Mouse (Mus musculus) bone marrow macrophage, adult 2 months (primary cell): ENCODE results near the gene Ush2a. TPM values are rescaled to one million over a fixed set of nuclear protein-coding genes. Genes with fewer than 3 reads are reported as not detected.

Experiments used
- H3K27ac ChIP-seq: 2 replicates; pipeline ENCODE4 v1.5.1; 2012; ENCODE audit warnings: low read depth, low read length; ENCODE audit not compliant: insufficient read depth
- H3K4me1 ChIP-seq: 2 replicates; pipeline ENCODE4 v1.6.1; 2012; ENCODE audit warnings: low read length; ENCODE audit not compliant: control insufficient read depth, insufficient read depth
- H3K4me3 ChIP-seq: 2 replicates; pipeline ENCODE4 v1.5.1; 2012; ENCODE audit warnings: mild to moderate bottlenecking, low read length, moderate library complexity; ENCODE audit not compliant: insufficient read depth
- CTCF ChIP-seq: IDR thresholded peaks from 2 replicates; pipeline ENCODE4 v1.5.1; 2012; ENCODE audit warnings: low read depth, mild to moderate bottlenecking, low read length, moderate library complexity
- POLR2A ChIP-seq: IDR thresholded peaks from 2 replicates; pipeline ENCODE4 v1.6.1; 2012; ENCODE audit warnings: mild to moderate bottlenecking, low read depth, low read length, borderline replicate concordance
- polyA plus RNA-seq: library from polyadenylated mRNA; stranded (reverse); fragments of >200 nt; gene quantifications from 2 replicates; pipeline ENCODE4 v1.2.4, GENCODE M21; 2012; ENCODE audit not compliant: missing spikeins, insufficient read depth, insufficient read length

Ush2a gene
- polyA plus RNA-seq, 1 experiment = not detected

DNA sequence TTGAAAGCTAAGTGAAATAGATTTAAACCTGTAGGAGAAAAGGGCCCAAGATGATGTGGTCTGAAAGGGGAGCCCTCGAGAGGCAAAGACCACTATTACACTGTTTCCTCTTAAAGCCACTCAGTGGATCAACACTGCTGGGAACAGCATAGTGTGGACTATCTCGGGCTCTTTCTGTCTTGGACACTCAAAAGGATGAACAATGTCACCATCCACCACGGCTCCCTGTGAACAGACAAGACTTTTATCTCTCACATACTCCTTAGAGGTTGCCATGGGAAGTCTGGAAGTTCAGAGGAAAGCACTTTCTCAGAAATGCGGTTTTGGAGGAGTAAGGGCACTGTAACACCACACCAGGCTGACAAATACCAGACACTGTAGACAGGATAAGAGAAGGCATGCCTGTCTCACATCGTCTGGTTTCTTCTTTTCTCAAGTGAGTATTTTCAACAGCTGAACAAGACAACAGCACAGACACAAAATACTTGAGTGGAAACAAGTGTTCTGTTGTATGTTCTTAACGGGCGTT is 124.0 kb downstream of the Ush2a start:
- no peak overlapping the region for H3K4me3 ChIP-seq
- no peaks in the 10 kb centered on the region for H3K4me1 ChIP-seq
- no peak overlapping the region for H3K27ac ChIP-seq
- no peak for TF ChIP-seq CTCF
- no peak for TF ChIP-seq POLR2A

DNA sequence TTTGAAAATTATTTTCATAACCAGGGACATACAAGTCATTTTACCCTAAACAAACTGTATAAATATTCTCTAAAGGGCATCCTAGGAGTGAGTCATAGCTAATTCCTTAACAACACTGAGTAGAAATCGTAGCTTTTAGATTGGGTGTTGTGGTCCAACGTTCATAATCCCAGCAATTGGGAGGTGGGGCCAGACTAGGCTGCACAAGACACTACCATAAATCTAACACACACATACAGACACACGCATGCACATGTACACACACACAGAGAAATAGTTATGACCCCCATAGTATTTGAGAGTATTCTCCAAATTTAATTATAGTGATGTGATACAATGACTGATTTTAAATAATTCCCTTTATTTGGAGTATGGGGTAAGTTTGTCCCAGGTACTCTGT is 125.5 kb downstream of the Ush2a start:
- TF ChIP-seq POLR2A (no peak), CTCF (no peak)
- Histone ChIP-seq H3K4me1 (no peaks in the 10 kb centered on the region), H3K4me3 (no peak overlapping the region), H3K27ac (no peak overlapping the region)

- Histone ChIP-seq H3K4me3 (no peak overlapping the region), H3K27ac (no peak overlapping the region), H3K4me1 (no peaks in the 10 kb centered on the region)
- TF ChIP-seq POLR2A = no peak
- TF ChIP-seq CTCF = no peak
Measured at GRCm38 (mm10) chr1:188387820-188388471, 126.1 kb downstream of the Ush2a start.

- no peak overlapping the region for H3K4me3 ChIP-seq
- no peaks in the 10 kb centered on the region for H3K4me1 ChIP-seq
- no peak overlapping the region for H3K27ac ChIP-seq
Measured at GRCm38 (mm10) chr1:188390080-188390479, 128.3 kb downstream of the Ush2a start.

DNA sequence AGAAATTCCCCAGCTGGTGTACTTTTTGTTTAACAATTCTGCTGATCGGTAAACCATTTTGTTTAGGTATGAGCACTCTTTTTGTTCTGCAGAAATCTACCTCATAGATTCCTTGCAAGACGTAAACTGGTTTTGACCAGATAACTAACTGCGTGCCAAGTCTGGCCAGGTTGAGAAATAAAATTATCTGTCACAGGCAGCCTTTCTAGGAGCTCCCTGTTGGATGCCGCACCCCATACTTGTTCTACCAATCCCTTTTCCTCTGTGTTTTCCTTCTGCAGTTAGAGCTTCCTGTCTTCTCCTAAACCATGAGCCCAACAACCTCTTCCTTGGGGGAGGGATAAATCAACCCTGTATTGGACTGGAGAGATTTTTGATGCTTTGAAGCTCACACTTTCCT is 145.4 kb downstream of the Ush2a start:
- Histone ChIP-seq H3K4me3 (no peak overlapping the region), H3K4me1 (no peaks in the 10 kb centered on the region), H3K27ac (no peak overlapping the region)
- no peak for TF ChIP-seq POLR2A
- TF ChIP-seq CTCF = no peak

More at GRCm38 (mm10) chr1:188390080-188390479, 128.3 kb downstream of the Ush2a start:
- TF ChIP-seq CTCF (no peak), POLR2A (no peak)

DNA sequence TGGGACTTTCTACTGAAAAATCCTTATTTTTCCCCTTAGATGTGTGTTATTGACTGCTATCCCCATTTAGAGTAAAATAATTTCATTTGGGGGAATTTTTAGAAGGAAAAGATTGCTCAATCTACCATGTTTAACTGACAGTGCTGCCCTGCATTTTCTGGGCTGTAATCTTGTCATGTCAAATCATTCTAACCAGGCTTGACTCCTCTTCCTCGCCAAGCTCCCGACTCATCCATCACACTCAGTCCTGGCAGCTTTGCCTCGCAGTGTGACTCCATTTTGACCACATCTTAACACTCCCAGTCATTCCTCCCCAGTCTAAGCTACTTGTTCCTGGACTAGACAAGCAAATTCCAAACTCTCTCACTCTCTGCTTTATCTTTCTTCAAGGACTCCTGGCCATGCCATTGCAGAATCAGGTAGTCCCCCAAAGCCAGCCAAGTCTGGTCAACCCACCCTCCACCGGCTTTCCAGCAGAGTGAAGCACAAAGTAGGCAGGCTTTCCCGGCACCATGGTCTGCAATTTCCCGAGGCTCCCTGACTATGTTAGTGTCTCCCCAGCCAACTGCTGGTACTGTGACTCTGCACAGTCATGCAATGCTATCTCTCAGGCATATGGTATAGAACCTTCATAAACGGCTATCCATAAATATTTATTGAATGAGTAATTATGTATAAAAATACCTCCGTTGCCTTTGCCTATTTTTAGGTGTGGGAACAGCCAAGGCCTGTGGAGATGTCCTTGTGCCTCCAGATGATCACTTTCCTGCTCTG is 146.0 kb downstream of the Ush2a start:
- no peak for TF ChIP-seq CTCF
- TF ChIP-seq POLR2A = no peak
- H3K4me1 ChIP-seq = no peaks in the 10 kb centered on the region
- no peak overlapping the region for H3K4me3 ChIP-seq
- no peak overlapping the region for H3K27ac ChIP-seq

DNA sequence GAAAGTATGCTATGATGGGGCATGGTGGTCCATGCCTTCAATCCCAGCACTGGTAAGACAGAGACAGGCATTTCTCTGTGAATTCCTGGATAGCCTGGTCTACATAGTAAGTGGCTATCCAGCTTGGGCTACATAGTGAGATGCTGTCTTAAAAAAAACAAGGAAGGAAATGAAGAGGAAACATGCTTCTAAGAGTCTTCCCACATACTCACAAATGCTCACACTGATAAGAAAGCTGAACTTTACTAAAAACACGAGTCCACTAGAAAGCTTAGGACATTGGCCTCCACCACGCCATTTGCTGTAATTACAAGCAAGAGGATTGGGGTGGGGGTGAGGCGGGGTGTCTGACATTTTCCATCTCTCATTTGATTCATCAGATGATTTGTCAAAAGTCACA is 148.7 kb downstream of the Ush2a start:
- TF ChIP-seq CTCF = no peak
- no peak for TF ChIP-seq POLR2A
- no peaks in the 10 kb centered on the region for H3K4me1 ChIP-seq
- no peak overlapping the region for H3K4me3 ChIP-seq
- H3K27ac ChIP-seq = no peak overlapping the region

- Histone ChIP-seq H3K4me1 (no peaks in the 10 kb centered on the region), H3K4me3 (no peak overlapping the region), H3K27ac (no peak overlapping the region)
- no peak for TF ChIP-seq POLR2A
- no peak for TF ChIP-seq CTCF
Measured at GRCm38 (mm10) chr1:188420543-188420942, 158.7 kb downstream of the Ush2a start.

DNA sequence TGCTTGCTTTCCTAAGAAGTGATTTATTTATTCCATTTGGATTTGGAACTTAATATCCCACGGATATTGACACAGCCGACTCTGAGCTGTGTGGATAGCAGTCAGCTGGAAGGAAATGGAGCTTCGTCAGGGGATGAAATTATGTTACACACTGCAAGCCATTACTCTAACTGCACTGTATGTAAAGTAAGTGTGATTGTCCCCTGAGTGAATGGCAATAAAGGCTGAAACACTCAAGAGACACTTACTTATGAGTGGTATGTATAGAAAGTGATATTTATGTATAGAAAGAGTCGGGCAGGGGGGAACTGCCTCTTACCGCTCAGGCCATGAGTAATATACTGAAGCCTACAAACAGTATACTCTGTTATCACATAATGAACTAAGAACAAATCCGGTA is 166.3 kb downstream of the Ush2a start:
- H3K4me1 ChIP-seq = no peaks in the 10 kb centered on the region

GRCm38 (mm10) chr1:188430689-188431088 is 168.9 kb downstream of the Ush2a start:
- TF ChIP-seq POLR2A = no peak
- TF ChIP-seq CTCF = no peak
- H3K27ac ChIP-seq = no peak overlapping the region
- no peaks in the 10 kb centered on the region for H3K4me1 ChIP-seq
- no peak overlapping the region for H3K4me3 ChIP-seq

More for the DNA sequence above, 166.3 kb downstream of the Ush2a start:
- H3K27ac ChIP-seq = no peak overlapping the region
- H3K4me3 ChIP-seq = no peak overlapping the region
- TF ChIP-seq POLR2A (no peak), CTCF (no peak)
